Mouse (Mus musculus) gastrocnemius, adult 2 months (tissue): ENCODE results near the gene Fam47e. TPM values are rescaled to one million over a fixed set of nuclear protein-coding genes. Genes with fewer than 3 reads are reported as not detected.

ENCODE experiments used
- DNase-seq: peaks from one replicate; pipeline ENCODE4 v3.0.0; 2022
- H3K27ac ChIP-seq: fragments of 200-600 bp; 2 replicates; pipeline ENCODE4 v1.8.1; 2022; ENCODE audit warnings: mild to moderate bottlenecking
- H3K4me3 ChIP-seq: fragments of 200-600 bp; 2 replicates; pipeline ENCODE4 v1.8.1; 2022; ENCODE audit warnings: mild to moderate bottlenecking, moderate library complexity
- CTCF ChIP-seq: fragments of 200-600 bp; IDR thresholded peaks from 2 replicates; pipeline ENCODE4 v1.8.1; 2022; ENCODE audit warnings: antibody characterized with exemption, mild to moderate bottlenecking, moderate library complexity
- intact Hi-C: fragments of 180-260 bp; cut with DNase I; formaldehyde crosslinking; loops from one replicate; pipeline ENCODE4 v1.15.1; 2025
- total RNA-seq, 2 experiments: library from RNA; stranded (reverse); gene quantifications; 2 replicates each; pipeline ENCODE4 v1.2.3; 2021

Fam47e gene
- total RNA-seq, 2 experiments from 2014 or later: not detected

DNA sequence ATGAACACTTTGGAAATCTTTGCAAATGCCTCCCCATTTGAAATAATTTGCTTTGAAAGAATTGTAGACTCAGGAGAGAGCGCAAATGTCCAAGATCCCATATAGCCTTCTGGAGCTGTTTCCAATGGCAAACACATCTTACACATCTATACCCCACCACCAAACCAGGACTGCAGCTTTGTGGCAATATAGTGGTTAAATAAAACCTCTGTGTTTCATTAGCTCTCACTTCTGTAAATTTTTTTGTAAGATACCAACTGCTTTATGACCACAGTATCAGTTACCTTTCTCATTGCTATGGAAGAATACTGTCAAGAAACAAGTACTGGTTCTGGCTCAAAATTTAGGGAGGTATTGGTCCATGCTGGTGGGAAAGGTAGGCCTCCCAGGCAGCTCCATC, 1.0 kb downstream of the Fam47e start:
- Histone ChIP-seq H3K27ac (no peak overlapping the region), H3K4me3 (no peak overlapping the region)
- DNase-seq: no peak
- intact Hi-C loops: loop anchor here (2.0 kb wide), 1 partner anchor 93 kb away; no protein-coding TSS in a partner anchor
- no peak for TF ChIP-seq CTCF

DNA sequence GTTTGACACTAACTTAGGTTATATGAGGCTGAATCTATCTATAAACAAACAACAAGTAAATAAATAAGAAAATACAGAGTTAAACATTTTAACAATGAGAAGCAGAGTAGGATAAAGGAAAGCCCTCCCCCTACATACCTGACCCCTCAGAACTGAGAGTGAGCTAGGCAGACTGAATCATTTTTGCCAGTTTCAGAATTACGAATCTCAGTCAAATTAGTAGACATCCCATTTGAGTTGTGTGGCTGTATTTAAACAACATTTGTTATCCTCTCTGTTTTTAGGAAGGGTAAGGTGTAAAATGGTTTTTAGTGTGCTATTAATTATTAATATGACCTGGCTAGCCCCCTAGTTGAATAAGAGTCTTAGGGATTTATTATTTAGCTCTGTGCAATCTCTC, 2.6 kb downstream of the Fam47e start:
- no peak overlapping the region for H3K27ac ChIP-seq
- TF ChIP-seq CTCF: no peak
- intact Hi-C loops: no loop called here
- DNase-seq: no peak
- no peak overlapping the region for H3K4me3 ChIP-seq

DNA sequence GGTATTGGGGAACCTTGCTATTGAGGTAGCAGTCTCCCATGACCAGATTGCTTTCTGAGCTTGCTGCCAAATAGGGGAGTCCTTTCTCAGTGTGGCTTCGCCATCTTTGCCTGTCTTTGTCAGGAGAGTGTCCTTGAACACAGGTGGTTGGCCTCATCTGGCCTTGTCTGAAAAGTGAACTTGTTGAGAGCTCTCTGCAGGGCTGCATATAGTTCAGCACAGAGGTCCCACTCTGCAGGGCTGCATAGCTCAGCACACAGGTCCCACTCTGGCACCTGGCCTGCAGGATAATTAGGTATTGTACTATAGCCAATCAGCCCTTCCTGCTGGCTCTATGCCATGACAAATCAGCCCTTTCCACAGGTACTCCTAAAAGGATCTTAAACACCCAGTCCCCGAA, 5.3 kb downstream of the Fam47e start:
- no peak for DNase-seq
- intact Hi-C loops: no loop called here
- H3K4me3 ChIP-seq: no peak overlapping the region
- no peak overlapping the region for H3K27ac ChIP-seq
- no peak for TF ChIP-seq CTCF

DNA sequence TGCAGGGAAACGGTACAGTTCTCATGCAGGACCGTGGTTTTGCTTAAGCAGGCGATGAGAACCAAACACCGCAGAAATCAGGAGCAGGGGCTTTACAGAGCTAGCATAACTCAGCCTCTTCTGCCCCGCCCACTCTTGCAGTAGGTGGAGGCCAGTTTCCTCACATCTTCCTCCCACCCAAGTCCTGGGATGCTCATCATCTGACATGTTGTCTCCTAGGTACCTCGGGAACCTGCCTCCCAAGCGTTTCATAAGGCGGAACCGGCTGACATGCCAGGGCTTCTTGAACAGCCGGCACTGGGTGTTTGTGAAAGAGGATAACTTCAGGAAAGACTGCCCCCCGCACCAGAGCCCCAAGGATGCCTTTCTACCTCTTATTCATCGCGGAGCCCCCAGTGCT, 7.1 kb downstream of the Fam47e start:
- DNase-seq: no peak
- no peak for TF ChIP-seq CTCF
- intact Hi-C loops: no loop called here
- H3K4me3 ChIP-seq: no peak overlapping the region
- no peak overlapping the region for H3K27ac ChIP-seq

DNA sequence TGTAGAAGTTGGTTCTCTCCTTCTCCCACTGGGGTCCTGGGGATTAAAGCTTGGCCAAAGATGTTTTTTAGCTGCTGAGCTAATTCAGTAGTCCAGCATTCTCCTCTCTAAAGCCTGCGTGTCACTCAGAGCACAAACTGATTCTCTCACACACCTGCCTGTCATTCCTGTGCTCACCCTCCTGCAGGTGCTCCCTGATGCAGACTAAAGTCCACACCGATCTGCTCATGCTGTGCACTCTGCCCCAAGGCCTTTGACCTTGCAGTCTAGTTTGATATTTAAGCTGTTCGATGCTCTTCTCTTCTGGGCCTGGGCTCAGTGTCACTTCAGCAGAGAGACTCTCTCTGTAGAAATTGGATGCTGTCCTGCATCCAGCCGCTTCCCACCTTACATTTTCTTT, 16.4 kb downstream of the Fam47e start:
- intact Hi-C loops: no loop called here
- no peak for DNase-seq
- no peak overlapping the region for H3K27ac ChIP-seq
- no peak for TF ChIP-seq CTCF
- H3K4me3 ChIP-seq: no peak overlapping the region

DNA sequence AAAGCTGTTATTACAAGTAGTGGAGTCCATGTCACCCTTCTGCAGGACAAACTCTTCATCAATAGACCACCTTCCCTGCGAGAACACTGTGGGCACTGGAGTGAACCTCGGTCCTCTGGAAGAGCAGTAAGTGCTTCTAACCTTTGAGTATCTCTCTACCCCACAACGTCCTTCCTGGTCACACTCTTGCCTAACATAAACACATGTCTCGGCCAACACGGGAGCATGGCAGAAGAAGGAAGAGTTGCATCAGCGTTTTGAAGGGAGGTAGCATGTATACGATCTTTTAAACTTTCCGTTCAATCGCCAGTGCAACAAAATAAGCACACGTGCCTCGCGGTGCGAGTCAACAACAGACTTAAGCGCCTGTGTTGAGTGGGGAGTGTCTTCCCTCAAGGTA, 24.7 kb downstream of the Fam47e start:
- no peak for TF ChIP-seq CTCF
- no peak for DNase-seq
- no peak overlapping the region for H3K27ac ChIP-seq
- intact Hi-C loops: no loop called here
- H3K4me3 ChIP-seq: no peak overlapping the region

DNA sequence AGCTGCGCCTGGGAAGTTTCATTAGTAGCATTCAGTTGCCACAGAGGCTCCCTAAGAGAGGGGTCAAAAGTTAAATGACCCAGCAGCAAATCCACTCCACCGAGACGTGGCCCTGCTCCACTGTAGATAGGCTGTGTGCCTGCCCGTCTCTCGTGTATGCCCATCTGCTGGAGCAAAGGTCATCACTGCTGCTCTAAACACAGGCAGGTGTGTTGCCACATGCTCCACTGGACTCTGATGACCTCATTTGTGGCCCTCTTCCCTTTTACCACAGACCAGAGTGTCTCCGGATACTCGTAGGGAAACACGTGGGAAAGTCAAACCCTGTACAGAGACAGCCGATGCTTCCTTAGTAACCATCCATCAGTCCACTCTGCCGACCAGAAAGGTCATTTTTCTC, 31.1 kb downstream of the Fam47e start:
- DNase-seq: no peak
- Histone ChIP-seq H3K27ac (no peak overlapping the region), H3K4me3 (no peak overlapping the region)
- TF ChIP-seq CTCF: no peak
- intact Hi-C loops: no loop called here

DNA sequence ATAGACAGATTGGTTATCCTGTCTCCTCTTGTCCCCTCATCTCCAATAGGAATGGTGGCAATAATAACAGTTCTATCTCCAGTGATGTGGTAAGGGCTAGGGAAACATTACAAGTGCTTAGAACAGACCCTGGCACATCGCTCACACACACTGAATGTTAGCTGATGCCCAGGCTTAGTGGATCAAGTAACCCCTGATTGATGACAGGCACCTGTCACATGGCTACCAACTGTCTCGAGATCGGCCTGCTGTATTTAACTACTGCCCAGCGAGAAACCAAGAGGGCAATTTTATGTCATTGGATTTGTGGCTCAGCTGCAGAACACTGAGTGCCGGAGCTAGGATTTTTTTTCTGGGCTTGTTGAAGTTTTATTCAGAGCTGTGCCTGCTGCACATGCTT, 40.2 kb downstream of the Fam47e start:
- peak overlapping the region; percentile 19; the same call in 1 of the 2 replicates for H3K4me3 ChIP-seq
- peak; percentile 72 for DNase-seq
- intact Hi-C loops: no loop called here

DNA sequence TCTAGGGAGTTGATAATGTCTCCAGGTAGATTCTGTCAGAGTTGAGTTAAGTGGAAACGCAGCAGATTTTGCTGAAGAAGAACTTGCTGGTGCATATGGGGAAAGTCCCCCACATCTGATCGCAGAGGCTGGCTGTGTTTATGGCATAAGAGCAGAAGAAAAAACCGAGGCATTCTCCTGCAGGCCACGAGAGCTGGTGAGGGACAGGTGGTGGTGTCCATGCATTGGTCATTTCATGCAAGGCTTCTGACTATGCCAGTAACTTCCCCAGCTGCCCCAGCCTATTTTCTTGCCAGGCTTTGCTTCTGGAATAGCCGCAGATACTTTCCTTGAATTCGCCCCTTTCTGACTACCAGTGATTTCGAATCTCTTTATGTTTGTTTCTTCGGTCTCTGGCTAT, 42.0 kb downstream of the Fam47e start:
- no peak for TF ChIP-seq CTCF
- Histone ChIP-seq H3K4me3 (no peak overlapping the region), H3K27ac (peak overlapping the region; percentile 88)
- intact Hi-C loops: no loop called here
- no peak for DNase-seq

More for the DNA sequence above, 40.2 kb downstream of the Fam47e start:
- H3K27ac ChIP-seq: peak overlapping the region; percentile 88
- no peak for TF ChIP-seq CTCF

DNA sequence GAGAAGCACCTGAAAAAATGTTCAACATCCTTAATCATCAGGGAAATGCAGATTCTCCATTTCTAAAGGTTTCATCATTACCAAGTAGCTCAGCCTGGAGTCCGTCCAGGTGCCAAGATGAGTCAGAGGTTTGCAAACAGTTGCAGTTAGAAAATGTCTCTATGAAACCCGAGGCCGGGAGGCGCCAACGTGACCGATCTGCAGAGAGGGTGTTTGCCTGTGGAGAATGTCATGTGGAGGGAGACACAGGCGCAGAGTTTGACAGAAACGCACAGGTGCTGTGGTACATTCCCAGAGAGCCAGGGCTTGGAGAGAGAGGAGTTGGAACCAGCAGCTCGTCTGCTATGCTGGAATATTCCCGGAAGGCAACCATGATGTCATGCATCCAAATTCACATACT, 44.2 kb downstream of the Fam47e start:
- H3K4me3 ChIP-seq: peak overlapping the region; percentile 22
- peak overlapping the region; percentile 92 for H3K27ac ChIP-seq
- DNase-seq: peak; percentile 89
- intact Hi-C loops: loop anchor here (2.0 kb wide), 1 partner anchor 94 kb away; no protein-coding TSS in a partner anchor
- no peak for TF ChIP-seq CTCF

DNA sequence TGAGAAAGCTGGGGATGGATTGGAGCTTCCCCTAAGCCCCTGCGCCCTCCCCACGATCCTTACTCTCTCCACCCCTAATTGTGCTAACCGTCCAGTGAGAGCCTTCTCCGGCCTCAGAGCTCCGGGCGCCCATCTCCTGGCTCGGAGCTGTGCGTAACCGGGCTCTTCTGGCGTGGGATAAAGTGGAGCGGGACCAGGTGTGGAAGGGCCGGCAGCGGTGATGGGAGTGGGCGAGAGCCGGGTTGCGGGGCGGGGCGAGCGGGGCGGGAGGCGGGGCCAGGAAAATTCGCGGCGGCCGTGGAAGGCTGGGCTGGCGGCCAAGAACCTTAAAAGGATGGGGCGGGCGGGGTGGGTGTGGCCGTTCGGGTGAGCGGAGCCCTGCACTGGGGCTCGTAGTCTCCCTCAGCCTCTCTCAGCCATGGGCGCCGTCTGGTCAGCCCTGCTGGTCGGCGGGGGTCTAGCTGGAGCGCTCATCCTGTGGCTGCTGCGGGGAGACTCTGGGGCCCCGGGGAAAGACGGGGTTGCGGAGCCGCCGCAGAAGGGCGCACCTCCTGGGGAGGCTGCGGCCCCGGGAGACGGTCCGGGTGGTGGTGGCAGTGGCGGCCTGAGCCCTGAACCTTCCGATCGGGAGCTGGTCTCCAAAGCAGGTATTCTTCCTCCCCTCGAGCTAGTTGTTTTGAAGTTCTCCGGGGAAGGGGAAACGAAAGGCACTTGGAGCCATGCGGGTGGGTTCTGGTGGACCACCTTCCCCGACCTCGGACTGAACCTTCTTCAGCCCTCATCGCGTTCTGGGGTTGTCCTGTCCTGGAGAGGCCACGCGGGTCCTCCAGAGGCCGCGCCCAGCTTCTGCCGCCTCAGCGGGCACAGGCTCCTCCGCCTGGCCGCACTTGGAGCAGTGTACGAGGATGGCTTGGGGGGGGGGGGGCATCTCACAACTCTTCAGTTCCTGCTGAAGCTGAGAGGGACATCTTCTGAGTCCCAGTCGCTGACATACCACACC, 48.1 kb downstream of the Fam47e start, which contains the start of gene Stbd1:
Gene Stbd1 (plus strand): TSS at position 351 of the 1,000 bp plus-strand sequence.
- TF ChIP-seq CTCF: no peak; the same call in 1 of the 2 replicates
- Histone ChIP-seq H3K4me3 (peak within 1 kb of the TSS; percentile 92), H3K27ac (peak within 1 kb of the TSS; percentile 92)
- peak; percentile 86 for DNase-seq
- intact Hi-C loops: loop anchor here (5.0 kb wide), 1 partner anchor 54 kb away; no protein-coding TSS in a partner anchor

DNA sequence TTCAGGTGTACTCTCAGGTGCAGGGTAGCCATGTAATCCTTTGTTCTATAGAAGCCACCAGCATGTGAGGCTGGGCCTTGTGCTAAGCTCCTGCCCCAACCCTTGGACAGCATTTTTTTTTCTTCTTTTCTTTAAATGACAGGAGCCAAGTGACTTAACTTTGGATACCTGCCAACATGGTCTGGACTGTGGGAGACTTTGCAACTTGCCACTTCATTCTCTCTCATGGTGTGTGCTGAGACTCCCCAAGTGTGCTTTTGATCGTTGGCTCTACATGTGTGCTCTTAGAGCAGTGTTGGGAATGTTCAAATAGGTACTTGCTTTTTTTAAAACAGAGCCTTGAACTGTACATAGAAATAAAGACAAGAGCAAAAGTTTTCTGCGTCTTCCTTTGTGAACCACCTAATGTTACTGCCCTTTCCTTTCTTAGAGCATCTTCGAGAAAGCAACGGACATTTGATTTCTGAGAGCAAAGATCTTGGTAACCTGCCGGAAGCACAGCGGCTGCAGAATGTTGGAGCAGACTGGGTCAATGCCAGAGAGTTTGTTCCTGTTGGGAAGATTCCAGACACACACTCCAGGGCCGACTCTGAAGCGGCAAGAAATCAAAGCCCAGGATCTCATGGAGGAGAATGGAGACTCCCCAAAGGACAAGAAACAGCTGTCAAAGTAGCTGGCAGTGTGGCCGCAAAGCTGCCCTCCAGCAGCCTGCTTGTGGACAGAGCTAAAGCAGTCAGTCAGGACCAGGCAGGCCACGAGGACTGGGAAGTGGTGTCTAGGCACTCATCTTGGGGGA, 49.8 kb downstream of the Fam47e start:
- TF ChIP-seq CTCF: no peak
- H3K27ac ChIP-seq: peak overlapping the region; percentile 92
- intact Hi-C loops: loop anchor here (5.0 kb wide), 1 partner anchor 53 kb away; no protein-coding TSS in a partner anchor
- peak; percentile 41 for DNase-seq
- H3K4me3 ChIP-seq: peak overlapping the region; percentile 92
